Mouse (Mus musculus) liver, adult 2 months (tissue): ENCODE measurements around the gene Krtdap.

Source experiments
- CTCF ChIP-seq: fragments of 200-500 bp; IDR thresholded peaks from 2 replicates; pipeline ENCODE4 v1.5.1; 2011; ENCODE audit warnings: low read depth, low read length, control low read depth
- POLR2A ChIP-seq: fragments of 200-500 bp; IDR thresholded peaks from 2 replicates; pipeline ENCODE4 v1.6.1; 2011; ENCODE audit warnings: low read length, control low read depth; ENCODE audit not compliant: insufficient read depth; ENCODE audit errors: extremely low read depth

- no peak for TF ChIP-seq POLR2A
- TF ChIP-seq CTCF = no peak
These were observed 41.7 kb downstream of the Krtdap start for GRCm38 (mm10) chr7:30829428-30829827.
